Mouse (Mus musculus) heart, embryonic 14.5 days (tissue): ENCODE data around the gene Cyp2d22. TPM values are rescaled to one million over a fixed set of nuclear protein-coding genes. Genes with fewer than 3 reads are reported as not detected.

Experiments used
- ATAC-seq: fragments of 200-750 bp; cut with Nextera tagmentation; 2 replicates; pipeline ENCODE4 v1.8.0; 2017; ENCODE audit warnings: low read depth, moderate TSS enrichment; ENCODE audit not compliant: insufficient number of reproducible peaks, insufficient read depth, low FRiP score
- H3K27ac ChIP-seq, 2 experiments: fragments of 200-500 bp in 1 of 2; fragments of 300-500 bp in 1 of 2; sonication (generic) in 1 of 2; replicated peaks in 1 of 2; 2 replicates each; pipeline ENCODE4 v1.5.1; 2012 to 2014; ENCODE audit warnings: low read depth in 2 of 2, low read length in 2 of 2, control low read depth in 1 of 2, mild to moderate bottlenecking in 1 of 2, mixed read lengths in 1 of 2; ENCODE audit not compliant: control insufficient read depth in 1 of 2, insufficient read depth in 1 of 2
- H3K27me3 ChIP-seq: fragments of 300-500 bp; sonication (generic); 2 replicates; pipeline ENCODE4 v1.6.1; 2014; ENCODE audit warnings: mild to moderate bottlenecking, low read length, control low read depth; ENCODE audit not compliant: control insufficient read depth, insufficient read depth
- H3K36me3 ChIP-seq: fragments of 300-500 bp; sonication (generic); 2 replicates; pipeline ENCODE4 v1.6.1; 2014; ENCODE audit warnings: mild to moderate bottlenecking, control low read depth, low read length, mixed read lengths; ENCODE audit not compliant: control insufficient read depth, insufficient read depth
- H3K4me1 ChIP-seq, 2 experiments: fragments of 200-500 bp in 1 of 2; fragments of 300-500 bp in 1 of 2; sonication (generic) in 1 of 2; 2 replicates each; pipeline ENCODE4 v1.6.1; 2012 to 2014; ENCODE audit warnings: low read length in 2 of 2, control low read depth in 1 of 2, mixed read lengths in 1 of 2; ENCODE audit not compliant: control insufficient read depth in 2 of 2, insufficient read depth in 2 of 2
- H3K4me2 ChIP-seq: fragments of 300-500 bp; sonication (generic); 2 replicates; pipeline ENCODE4 v1.6.1; 2014; ENCODE audit warnings: mild to moderate bottlenecking, low read length
- H3K4me3 ChIP-seq, 2 experiments: fragments of 200-500 bp in 1 of 2; fragments of 300-500 bp in 1 of 2; sonication (generic) in 1 of 2; 2 replicates each; pipeline ENCODE4 v1.5.1; 2012 to 2014; ENCODE audit warnings: low read length in 2 of 2, mild to moderate bottlenecking in 2 of 2, control low read depth in 1 of 2, low read depth in 1 of 2, moderate library complexity in 1 of 2; ENCODE audit not compliant: control insufficient read depth in 1 of 2, insufficient read depth in 1 of 2
- H3K9ac ChIP-seq: fragments of 300-500 bp; sonication (generic); 2 replicates; pipeline ENCODE4 v1.6.1; 2014; ENCODE audit warnings: mild to moderate bottlenecking, low read length
- H3K9me3 ChIP-seq: fragments of 300-500 bp; sonication (generic); 2 replicates; pipeline ENCODE4 v1.6.1; 2016; ENCODE audit warnings: low read length, control low read depth; ENCODE audit not compliant: control insufficient read depth
- WGBS: fragments of 180-500 bp; shearing (Covaris S2); extraction: QIAGEN DNeasy Blood & Tissue Kit; methylation state at CpG from one replicate; pipeline ENCODE4 v1.1.7; 2014; 5-methylcytosine and 5-hydroxymethylcytosine counted together
- polyA plus RNA-seq: library from polyadenylated mRNA; unstranded; fragments of >200 nt; fragmentation: Nextera tagmentation; extraction: Ambion mirVana; gene quantifications from 2 replicates; pipeline ENCODE4 v1.2.1, GENCODE M21; 2014

Gene Cyp2d22
- polyA plus RNA-seq, 1 experiment from 2014 or later, result 9.2 TPM

DNA sequence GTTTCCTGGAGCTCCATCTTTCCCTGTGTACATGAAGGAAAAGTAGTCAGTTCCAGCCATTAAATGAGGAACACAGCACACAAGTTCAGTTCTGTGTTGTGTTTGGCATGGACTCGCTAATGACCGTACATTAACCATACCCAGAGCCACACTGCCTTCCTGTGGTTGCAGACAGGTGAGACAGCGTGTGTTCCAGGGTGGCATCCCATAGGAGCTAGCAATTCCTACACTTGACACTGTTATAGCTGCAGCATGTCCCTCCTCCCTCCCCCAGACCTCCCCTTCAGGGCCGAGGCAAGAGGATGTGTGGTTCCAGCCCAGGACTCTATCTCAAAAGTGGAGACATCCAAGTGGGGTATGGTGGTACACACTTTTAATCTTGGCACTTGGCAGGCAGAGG is 29.7 kb downstream of the Cyp2d22 start:
- peaks cover 41% of the 10 kb centered on the region for H3K36me3 ChIP-seq
- ATAC-seq, result no peak
- H3K4me3 ChIP-seq, result no peak overlapping the region
- no peak overlapping the region for H3K9ac ChIP-seq
- no peaks in the 10 kb centered on the region for H3K9me3 ChIP-seq
- H3K27me3 ChIP-seq, result no peaks in the 10 kb centered on the region
- 91% methylated on average over 4 of the region's 4 CpGs for WGBS
- peaks cover 14 to 40% of the 10 kb centered on the region in 2 experiments for H3K4me1 ChIP-seq
- H3K27ac ChIP-seq, result no peak overlapping the region
- H3K4me2 ChIP-seq, result no peak overlapping the region

DNA sequence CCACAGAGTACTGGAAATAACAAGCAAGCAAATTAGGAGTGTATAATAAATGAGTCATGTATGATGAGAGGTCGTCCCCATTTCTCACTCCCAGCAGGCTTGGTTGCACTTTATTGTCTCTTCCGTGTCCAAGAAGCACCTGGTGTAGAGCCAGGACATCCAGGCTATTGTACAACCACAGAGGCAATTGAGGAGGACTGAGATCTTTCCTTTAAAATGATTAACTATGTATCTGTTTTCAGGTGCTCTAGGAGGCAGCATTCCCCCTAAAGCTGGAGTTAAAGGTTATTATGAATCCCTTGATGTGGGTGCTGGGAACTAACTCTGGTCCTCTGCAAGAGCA is 31.1 kb downstream of the Cyp2d22 start:
- H3K27me3 ChIP-seq, result no peaks in the 10 kb centered on the region
- no peak overlapping the region for H3K27ac ChIP-seq
- H3K4me1 ChIP-seq, result peaks cover 11 to 36% of the 10 kb centered on the region in 2 experiments
- H3K4me3 ChIP-seq, result no peak overlapping the region
- no peak for ATAC-seq
- H3K4me2 ChIP-seq, result no peak overlapping the region
- no peak overlapping the region for H3K9ac ChIP-seq
- H3K9me3 ChIP-seq, result no peaks in the 10 kb centered on the region
- WGBS, result 88% methylated on average over 2 of the region's 2 CpGs
- H3K36me3 ChIP-seq, result peaks cover 41% of the 10 kb centered on the region

DNA sequence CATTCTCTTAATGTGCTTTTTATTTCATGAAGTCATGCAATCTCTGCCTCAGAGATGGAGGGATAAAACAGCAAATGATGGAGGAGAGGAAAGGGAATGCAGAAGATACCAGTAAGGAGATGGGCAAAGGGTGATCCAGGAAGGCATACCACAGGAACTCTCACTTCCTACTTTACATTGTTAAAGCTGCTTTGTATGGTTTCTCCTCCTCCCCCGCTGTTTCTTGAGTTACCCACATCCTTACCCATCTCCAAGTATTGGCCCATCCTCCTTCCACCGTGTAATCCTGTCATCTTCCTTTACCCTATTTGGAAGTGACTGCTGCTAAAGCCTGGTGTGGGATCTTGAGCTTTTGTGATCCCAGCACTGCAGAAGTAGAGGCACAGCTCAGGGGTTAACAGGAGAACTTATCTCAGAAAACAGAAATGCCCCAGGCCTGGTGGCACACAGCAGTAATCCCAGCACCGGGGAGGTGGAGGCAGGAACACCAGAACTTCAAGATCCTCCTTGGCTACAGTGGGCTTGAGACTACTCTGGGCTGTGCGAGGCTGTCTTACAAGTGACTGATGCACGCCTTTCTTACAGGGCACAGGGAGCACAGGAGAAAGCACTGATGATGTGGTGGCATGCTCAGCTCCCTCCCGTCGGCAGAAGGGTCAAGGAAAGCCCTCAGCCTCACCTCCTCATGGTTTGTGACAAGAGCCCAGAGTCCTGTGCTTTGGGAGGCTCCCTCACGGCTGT is 31.6 kb downstream of the Cyp2d22 start:
- 81% methylated on average over 8 of the region's 8 CpGs for WGBS
- Histone ChIP-seq H3K27me3 (no peaks in the 10 kb centered on the region), H3K4me1 (peaks cover 11 to 36% of the 10 kb centered on the region in 2 experiments), H3K9ac (no peak overlapping the region), H3K4me3 (no peak overlapping the region), H3K4me2 (no peak overlapping the region), H3K27ac (no peak overlapping the region), H3K36me3 (peaks cover 41% of the 10 kb centered on the region), H3K9me3 (no peaks in the 10 kb centered on the region)
- no peak for ATAC-seq

DNA sequence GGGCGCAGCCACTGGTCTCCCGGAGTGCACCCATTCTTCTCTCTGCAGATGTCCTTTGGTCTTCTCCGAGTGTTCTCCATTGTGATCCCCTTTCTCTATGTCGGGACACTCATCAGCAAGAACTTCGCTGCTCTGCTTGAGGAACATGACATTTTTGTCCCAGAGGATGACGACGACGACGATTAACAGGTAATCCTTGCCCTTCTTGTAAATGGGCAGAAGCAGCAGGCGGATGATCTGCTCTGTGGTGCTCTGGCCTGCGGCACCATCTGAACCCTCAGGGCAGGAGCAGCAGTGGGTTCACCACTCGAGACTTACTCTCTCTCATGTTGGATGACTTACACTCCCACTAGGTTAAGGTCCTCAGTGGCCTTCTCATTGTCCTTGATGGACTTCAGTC is 32.2 kb downstream of the Cyp2d22 start:
- no peak overlapping the region for H3K4me3 ChIP-seq
- H3K4me1 ChIP-seq, result peaks cover 11 to 33% of the 10 kb centered on the region in 2 experiments
- ATAC-seq, result no peak
- no peaks in the 10 kb centered on the region for H3K27me3 ChIP-seq
- H3K27ac ChIP-seq, result no peak overlapping the region
- peaks cover 41% of the 10 kb centered on the region for H3K36me3 ChIP-seq
- WGBS, result 89% methylated on average over 12 of the region's 12 CpGs
- peak overlapping the region; percentile 78; the same call in 1 of the 2 replicates for H3K9ac ChIP-seq
- H3K4me2 ChIP-seq, result 0 out of 2 replicates have a peak overlapping the region, but pooled peaks have one; percentile 92
- no peaks in the 10 kb centered on the region for H3K9me3 ChIP-seq

DNA sequence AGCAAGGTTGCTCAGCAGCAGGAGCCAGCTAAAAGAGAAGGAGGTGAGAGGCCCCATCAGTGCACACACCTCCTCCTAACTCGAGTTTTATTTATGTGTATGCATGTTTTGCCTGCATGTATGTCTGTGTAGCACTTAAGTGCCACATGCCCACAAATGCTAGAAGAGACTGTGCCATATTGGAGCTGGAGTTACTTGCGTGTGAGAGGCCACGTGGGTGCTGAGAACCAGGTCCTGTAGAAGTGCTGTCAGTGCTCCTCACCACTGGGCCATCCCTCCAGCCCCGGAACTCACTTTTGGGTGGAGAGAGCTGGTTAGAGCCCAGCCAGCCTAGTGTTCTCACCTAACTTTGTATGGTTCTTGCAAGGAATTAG is 32.8 kb downstream of the Cyp2d22 start:
- no peaks in the 10 kb centered on the region for H3K27me3 ChIP-seq
- H3K4me3 ChIP-seq, result peak overlapping the region; percentile 72 to 80; a peak in 3 of 4 replicates
- H3K9me3 ChIP-seq, result no peaks in the 10 kb centered on the region
- H3K4me1 ChIP-seq, result peaks cover 11 to 28% of the 10 kb centered on the region in 2 experiments
- peak overlapping the region; percentile 78; the same call in 1 of the 2 replicates for H3K9ac ChIP-seq
- H3K27ac ChIP-seq, result peak overlapping the region; percentile 82 to 89; a peak in 3 of 4 replicates
- H3K36me3 ChIP-seq, result peaks cover 41% of the 10 kb centered on the region
- no peak for ATAC-seq
- H3K4me2 ChIP-seq, result peak overlapping the region; percentile 92
- 77% methylated on average over 4 of the region's 4 CpGs for WGBS

DNA sequence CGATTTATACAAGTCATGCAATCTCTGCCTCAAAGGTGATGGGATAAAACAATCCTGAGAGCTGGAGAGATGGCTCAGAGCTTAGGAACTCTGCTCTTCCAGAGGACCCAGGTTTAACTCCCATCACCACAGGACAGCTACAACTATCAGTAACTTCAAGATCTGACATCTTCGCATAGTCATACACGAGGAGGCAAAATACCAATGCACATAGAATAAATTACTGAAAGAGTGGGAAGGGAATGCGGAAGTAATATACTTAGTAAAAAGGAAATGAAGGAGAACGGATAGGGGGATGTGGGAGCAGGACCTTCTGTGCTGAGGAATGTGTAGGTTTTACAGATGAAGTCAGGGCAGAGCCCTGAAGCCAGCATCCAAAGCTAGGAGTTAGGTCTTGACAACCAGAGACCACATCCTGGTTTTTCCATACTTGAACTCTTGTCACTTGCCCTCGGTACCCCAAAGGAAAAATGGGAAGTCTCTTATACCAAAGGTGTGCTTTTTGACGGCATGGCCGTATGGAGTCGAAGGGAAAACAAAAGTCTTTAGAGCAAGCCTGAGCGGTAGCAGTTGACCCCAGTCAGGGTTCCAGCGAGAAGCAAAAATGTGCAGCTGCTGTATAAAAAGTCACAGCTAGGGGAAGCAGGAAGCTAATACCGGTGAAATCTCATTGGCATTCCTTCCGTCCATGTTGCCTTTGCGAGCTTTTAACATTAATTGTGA is 33.3 kb downstream of the Cyp2d22 start:
- H3K36me3 ChIP-seq, result peaks cover 37% of the 10 kb centered on the region
- peak overlapping the region; percentile 82 to 89 for H3K27ac ChIP-seq
- no peaks in the 10 kb centered on the region for H3K9me3 ChIP-seq
- ATAC-seq, result no peak
- peak overlapping the region; percentile 72 to 80 for H3K4me3 ChIP-seq
- WGBS, result 43% methylated on average over 14 of the region's 14 CpGs
- H3K4me1 ChIP-seq, result peaks cover 17 to 28% of the 10 kb centered on the region in 2 experiments
- peak overlapping the region; percentile 92 for H3K4me2 ChIP-seq
- peak overlapping the region; percentile 78 for H3K9ac ChIP-seq
- no peaks in the 10 kb centered on the region for H3K27me3 ChIP-seq

DNA sequence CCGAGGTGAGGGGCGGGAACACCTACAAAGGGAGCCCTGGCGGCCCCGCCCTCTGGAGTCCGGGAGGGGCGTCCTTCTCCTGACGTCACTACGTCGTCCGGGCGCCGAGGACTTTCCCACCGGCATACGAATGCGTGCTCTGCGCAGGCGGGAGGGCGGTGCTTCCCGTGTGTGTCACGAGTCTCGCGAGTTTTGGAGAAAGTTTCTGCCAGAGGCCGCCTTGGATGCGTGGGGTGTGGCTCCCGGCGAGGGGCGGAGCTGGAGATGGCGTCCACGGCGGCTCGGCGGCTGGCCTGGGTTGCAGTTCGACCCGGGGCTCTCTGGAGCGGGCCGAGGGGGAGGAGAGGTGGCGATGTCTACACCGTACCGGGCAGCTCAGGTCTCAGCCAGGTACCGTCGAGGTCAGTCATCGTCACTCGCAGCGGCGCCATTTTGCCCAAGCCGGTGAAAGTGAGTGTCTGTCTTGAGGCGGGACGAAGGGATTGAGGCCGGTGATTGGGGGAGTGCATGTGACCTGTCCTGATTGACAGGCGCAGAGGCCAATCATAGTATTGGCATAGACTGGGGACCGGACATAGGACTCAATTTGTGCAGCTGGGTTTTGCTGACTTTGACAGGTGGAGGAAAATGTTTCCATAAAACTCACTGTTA is 34.1 kb downstream of the Cyp2d22 start:
- peak; percentile 94 for ATAC-seq
- H3K4me2 ChIP-seq, result peak overlapping the region; percentile 92
- no peaks in the 10 kb centered on the region for H3K9me3 ChIP-seq
- peaks cover 20 to 27% of the 10 kb centered on the region in 2 experiments for H3K4me1 ChIP-seq
- H3K27ac ChIP-seq, result peak overlapping the region; percentile 85 to 89
- peak overlapping the region; percentile 72 to 80 for H3K4me3 ChIP-seq
- under 1% methylated on average over 43 of the region's 51 CpGs for WGBS
- H3K9ac ChIP-seq, result peak overlapping the region; percentile 78
- no peaks in the 10 kb centered on the region for H3K27me3 ChIP-seq
- peaks cover 34% of the 10 kb centered on the region for H3K36me3 ChIP-seq
